Mouse (Mus musculus): ENCODE measurements around the gene Rplp1. TPM values are rescaled to one million over a fixed set of nuclear protein-coding genes. Genes with fewer than 3 reads are reported as not detected.

Gene Rplp1
- total and polyA plus RNA-seq, 3 experiments: 1,490 to 4,232 (median 1,640) TPM

- Histone ChIP-seq H3K27me3 (ENCODE audit: control insufficient read depth, insufficient read depth, low read length) (no peaks in the 10 kb centered on the region), H3K36me3 (ENCODE audit: control insufficient read depth, insufficient read depth, low read length) (no peaks in the 10 kb centered on the region), H3K4me3 (no peak overlapping the region), H3K79me2 (replicated peaks; ENCODE audit: control insufficient read depth, insufficient read depth, low read length) (no peaks in the 10 kb centered on the region), H3K27ac (no peak overlapping the region), H3K4me1 (ENCODE audit: control insufficient read depth, insufficient read depth, low read length) (peaks cover 1% of the 10 kb centered on the region), H3K9ac (ENCODE audit: low read depth, low read length) (no peak overlapping the region)
- DNase-seq: peak; percentile 73 to 85
- no peak for TF ChIP-seq POLR2A (IDR thresholded peaks at IDR 0.05; ENCODE audit: insufficient read depth, low read depth, low read length)
- 0 out of 2 replicates have a peak, but pooled peaks have one; percentile 62 for TF ChIP-seq EP300 (IDR thresholded peaks at IDR 0.05; ENCODE audit: insufficient read depth, low read depth, low read length)
- TF ChIP-seq CTCF (IDR thresholded peaks at IDR 0.05): peak; percentile 97
- intact Hi-C loops (cut with DNase I): loop anchor here (2.0 to 10.0 kb wide), 5 partner anchors 514 to 1004 kb away; no protein-coding TSS in a partner anchor
- WGBS: 3% methylated on average over 7 of the region's 8 CpGs
Measured at GRCm38 (mm10) chr9:61898401-61898800, 15.9 kb downstream of the Rplp1 start.

- DNase-seq: no peak
- no peak for TF ChIP-seq POLR2A (IDR thresholded peaks at IDR 0.05; ENCODE audit: insufficient read depth, low read depth, low read length)
- TF ChIP-seq CTCF (IDR thresholded peaks at IDR 0.05): no peak
- TF ChIP-seq EP300 (IDR thresholded peaks at IDR 0.05; ENCODE audit: insufficient read depth, low read depth, low read length): no peak
- 82% methylated on average over 8 of the region's 8 CpGs for WGBS
- Histone ChIP-seq H3K4me3 (no peak overlapping the region), H3K4me1 (ENCODE audit: control insufficient read depth, insufficient read depth, low read length) (peaks cover 1% of the 10 kb centered on the region), H3K9ac (ENCODE audit: low read depth, low read length) (no peak overlapping the region), H3K36me3 (ENCODE audit: control insufficient read depth, insufficient read depth, low read length) (no peaks in the 10 kb centered on the region), H3K27ac (no peak overlapping the region), H3K79me2 (replicated peaks; ENCODE audit: control insufficient read depth, insufficient read depth, low read length) (no peaks in the 10 kb centered on the region), H3K27me3 (ENCODE audit: control insufficient read depth, insufficient read depth, low read length) (no peaks in the 10 kb centered on the region)
- intact Hi-C loops (cut with DNase I): loop anchor here (5.0 to 10.0 kb wide), 2 partner anchors 510 to 848 kb away; no protein-coding TSS in a partner anchor
Measured at GRCm38 (mm10) chr9:61895014-61895413, 19.3 kb downstream of the Rplp1 start.

DNA sequence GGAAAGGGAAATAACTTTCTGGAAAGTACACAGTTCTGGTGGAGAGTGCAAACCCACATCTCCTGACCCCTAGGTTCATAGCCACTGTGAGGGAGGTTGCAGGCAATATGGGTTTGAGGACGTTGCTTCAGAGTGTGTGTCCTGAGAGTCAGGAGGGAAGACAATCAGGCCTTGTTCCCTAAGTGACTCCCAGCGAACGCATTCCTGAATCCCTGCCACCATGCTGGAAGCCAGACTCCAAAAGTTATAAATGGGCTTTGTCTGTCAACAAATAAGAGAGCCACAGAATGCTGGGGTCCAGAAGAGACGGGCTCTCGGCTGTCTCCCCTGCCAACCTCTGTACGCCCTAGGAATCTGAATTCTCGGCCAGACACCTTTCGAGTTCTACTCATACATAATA, 24.5 kb downstream of the Rplp1 start:
- TF ChIP-seq EP300 (IDR thresholded peaks at IDR 0.05; ENCODE audit: insufficient read depth, low read depth, low read length) (peak; percentile 76), CTCF (IDR thresholded peaks at IDR 0.05) (no peak), POLR2A (IDR thresholded peaks at IDR 0.05; ENCODE audit: insufficient read depth, low read depth, low read length) (no peak)
- no peak overlapping the region for H3K4me3 ChIP-seq
- H3K79me2 ChIP-seq (replicated peaks; ENCODE audit: control insufficient read depth, insufficient read depth, low read length): no peaks in the 10 kb centered on the region
- no peaks in the 10 kb centered on the region for H3K36me3 ChIP-seq (ENCODE audit: control insufficient read depth, insufficient read depth, low read length)
- peak; percentile 49 to 72 for DNase-seq
- peaks cover 3% of the 10 kb centered on the region for H3K4me1 ChIP-seq (ENCODE audit: control insufficient read depth, insufficient read depth, low read length)
- intact Hi-C loops (cut with DNase I): loop anchor here (5.0 to 10.0 kb wide), 3 partner anchors 43 to 505 kb away; no protein-coding TSS in a partner anchor
- no peaks in the 10 kb centered on the region for H3K27me3 ChIP-seq (ENCODE audit: control insufficient read depth, insufficient read depth, low read length)
- H3K9ac ChIP-seq (ENCODE audit: low read depth, low read length): no peak overlapping the region
- H3K27ac ChIP-seq: peak overlapping the region; percentile 48
- 33% methylated on average over 8 of the region's 8 CpGs for WGBS

GRCm38 (mm10) chr9:61887661-61888379, 26.5 kb downstream of the Rplp1 start:
- no peak overlapping the region for H3K9ac ChIP-seq (ENCODE audit: low read depth, low read length)
- no peak for DNase-seq
- WGBS: 49% methylated on average over 11 of the region's 11 CpGs
- no peaks in the 10 kb centered on the region for H3K79me2 ChIP-seq (replicated peaks; ENCODE audit: control insufficient read depth, insufficient read depth, low read length)
- no peaks in the 10 kb centered on the region for H3K36me3 ChIP-seq (ENCODE audit: control insufficient read depth, insufficient read depth, low read length)
- no peaks in the 10 kb centered on the region for H3K27me3 ChIP-seq (ENCODE audit: control insufficient read depth, insufficient read depth, low read length)
- intact Hi-C loops (cut with DNase I): no loop called here
- H3K27ac ChIP-seq: no peak overlapping the region
- H3K4me3 ChIP-seq: no peak overlapping the region
- H3K4me1 ChIP-seq (ENCODE audit: control insufficient read depth, insufficient read depth, low read length): peaks cover 3% of the 10 kb centered on the region
- no peak for TF ChIP-seq EP300 (IDR thresholded peaks at IDR 0.05; ENCODE audit: insufficient read depth, low read depth, low read length)
- no peak for TF ChIP-seq CTCF (IDR thresholded peaks at IDR 0.05)
- no peak for TF ChIP-seq POLR2A (IDR thresholded peaks at IDR 0.05; ENCODE audit: insufficient read depth, low read depth, low read length)

GRCm38 (mm10) chr9:61885964-61886363, 28.4 kb downstream of the Rplp1 start:
- Histone ChIP-seq H3K36me3 (ENCODE audit: control insufficient read depth, insufficient read depth, low read length) (no peaks in the 10 kb centered on the region), H3K4me3 (no peak overlapping the region), H3K79me2 (replicated peaks; ENCODE audit: control insufficient read depth, insufficient read depth, low read length) (no peaks in the 10 kb centered on the region), H3K27me3 (ENCODE audit: control insufficient read depth, insufficient read depth, low read length) (no peaks in the 10 kb centered on the region), H3K9ac (ENCODE audit: low read depth, low read length) (no peak overlapping the region), H3K27ac (no peak overlapping the region), H3K4me1 (ENCODE audit: control insufficient read depth, insufficient read depth, low read length) (peaks cover 3% of the 10 kb centered on the region)
- WGBS: 49% methylated on average over 7 of the region's 7 CpGs
- DNase-seq: peak in 1 of 2 experiments; percentile 9
- intact Hi-C loops (cut with DNase I): no loop called here
- TF ChIP-seq CTCF (IDR thresholded peaks at IDR 0.05) (no peak), POLR2A (IDR thresholded peaks at IDR 0.05; ENCODE audit: insufficient read depth, low read depth, low read length) (no peak), EP300 (IDR thresholded peaks at IDR 0.05; ENCODE audit: insufficient read depth, low read depth, low read length) (no peak)

- no peak overlapping the region for H3K4me3 ChIP-seq
- H3K79me2 ChIP-seq (replicated peaks; ENCODE audit: control insufficient read depth, insufficient read depth, low read length): no peaks in the 10 kb centered on the region
- intact Hi-C loops (cut with DNase I): no loop called here
- WGBS: 62% methylated on average over 13 of the region's 13 CpGs
- H3K27me3 ChIP-seq (ENCODE audit: control insufficient read depth, insufficient read depth, low read length): no peaks in the 10 kb centered on the region
- H3K9ac ChIP-seq (ENCODE audit: low read depth, low read length): no peak overlapping the region
- H3K4me1 ChIP-seq (ENCODE audit: control insufficient read depth, insufficient read depth, low read length): peaks cover 3% of the 10 kb centered on the region
- H3K27ac ChIP-seq: no peak overlapping the region
- no peak for TF ChIP-seq POLR2A (IDR thresholded peaks at IDR 0.05; ENCODE audit: insufficient read depth, low read depth, low read length)
- TF ChIP-seq EP300 (IDR thresholded peaks at IDR 0.05; ENCODE audit: insufficient read depth, low read depth, low read length): no peak
- no peak for TF ChIP-seq CTCF (IDR thresholded peaks at IDR 0.05)
- DNase-seq: no peak
- no peaks in the 10 kb centered on the region for H3K36me3 ChIP-seq (ENCODE audit: control insufficient read depth, insufficient read depth, low read length)
Measured at GRCm38 (mm10) chr9:61884936-61885335, 29.4 kb downstream of the Rplp1 start.
